Comparison of ENCODE assay signal across 10 mouse cellular contexts in the genomic region with DNA sequence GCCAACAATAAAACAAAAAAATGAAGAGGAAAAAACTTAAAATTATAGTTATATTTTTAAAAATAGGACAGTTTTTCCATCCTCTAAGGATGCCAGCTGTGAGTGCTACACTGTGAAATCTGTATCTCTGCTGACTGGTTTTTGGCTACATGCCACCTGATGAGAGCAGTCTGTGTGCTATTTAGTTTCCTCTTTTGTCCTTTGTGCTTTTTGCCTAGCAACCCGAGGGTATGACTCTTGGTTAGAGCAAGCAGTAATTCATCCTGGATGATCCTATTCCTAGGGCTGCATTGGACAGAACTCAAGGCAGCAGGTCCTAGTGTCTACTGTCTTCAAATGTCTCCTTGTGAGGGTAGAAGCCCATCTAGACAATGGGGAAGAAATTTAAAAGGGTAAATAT.
DNase-seq lines count a peak whose midpoint lies in the region; ATAC-seq lines count a peak whose summit lies in the region.
"Had no signal": no experiment of that assay in that cellular context is flagged by ENCODE, and none has a peak within 500 bp of the region (broad histone marks: within the 10 kb centered on the region; RNA-seq: fewer than 3 reads in every experiment).

No protein-coding gene starts in this region.

- no peak overlapping the region for H3K27ac ChIP-seq in hindbrain, embryonic 16.5 days (ENCODE audit: low read depth, low read length)
- H3K27ac ChIP-seq in midbrain, embryonic 16.5 days (ENCODE audit: low read length) = no peak overlapping the region

- no peak overlapping the region for H3K9ac ChIP-seq in hindbrain, embryonic 16.5 days (ENCODE audit: low read depth, low read length)
- no peak overlapping the region for H3K9ac ChIP-seq in midbrain, embryonic 16.5 days (ENCODE audit: low read depth, low read length)

- no peak overlapping the region for H3K4me3 ChIP-seq in hindbrain, embryonic 16.5 days (ENCODE audit: low read length)
- no peak overlapping the region for H3K4me3 ChIP-seq in midbrain, embryonic 16.5 days (ENCODE audit: low read depth, low read length)

- ATAC-seq in hindbrain, embryonic 16.5 days = peak; percentile 94
- peak; percentile 86 for ATAC-seq in midbrain, embryonic 16.5 days
- ATAC-seq in inflammation-experienced regulatory T-cells, adult 6 months = no peak

- no peak overlapping the region for H3K4me2 ChIP-seq in hindbrain, embryonic 16.5 days (ENCODE audit: low read length)
- H3K4me2 ChIP-seq in midbrain, embryonic 16.5 days (ENCODE audit: low read length) = no peak overlapping the region

- no peaks in the 10 kb centered on the region for H3K9me3 ChIP-seq in hindbrain, embryonic 16.5 days (ENCODE audit: control insufficient read depth, low read length)
- no peaks in the 10 kb centered on the region for H3K9me3 ChIP-seq in midbrain, embryonic 16.5 days (replicated peaks; ENCODE audit: control insufficient read depth, low read length, poor library complexity, severe bottlenecking)

- WGBS in hindbrain, embryonic 16.5 days = 6% methylated on average over 1 of the region's 1 CpGs
- 3% methylated on average over 1 of the region's 1 CpGs for WGBS in midbrain, embryonic 16.5 days

- no peaks in the 10 kb centered on the region for H3K4me1 ChIP-seq in hindbrain, embryonic 16.5 days (ENCODE audit: control insufficient read depth, insufficient read depth, low read depth, low read length)
- H3K4me1 ChIP-seq in midbrain, embryonic 16.5 days (ENCODE audit: control insufficient read depth, insufficient read depth, low read length) = no peaks in the 10 kb centered on the region

- H3K36me3 ChIP-seq in hindbrain, embryonic 16.5 days (ENCODE audit: control insufficient read depth, insufficient read depth, low read length) = no peaks in the 10 kb centered on the region
- H3K36me3 ChIP-seq in midbrain, embryonic 16.5 days (ENCODE audit: control insufficient read depth, insufficient read depth, low read length) = no peaks in the 10 kb centered on the region

- no peaks in the 10 kb centered on the region for H3K27me3 ChIP-seq in hindbrain, embryonic 16.5 days (replicated peaks; ENCODE audit: control insufficient read depth, insufficient read depth, low read length)
- H3K27me3 ChIP-seq in midbrain, embryonic 16.5 days (ENCODE audit: control insufficient read depth, insufficient read depth, low read depth, low read length) = no peaks in the 10 kb centered on the region
- H3K27me3 ChIP-seq: CH12.LX had no signal

- peak; percentile 18 for DNase-seq in embryo, embryonic 10 days (ENCODE audit: low spot score)
- DNase-seq in embryo, embryonic 9.5 days (ENCODE audit: extremely low spot score) = no peak
- peak; percentile 92 for DNase-seq in brain, adult 2 months (ENCODE audit: low read depth, low spot score)
- DNase-seq in thymus, postnatal 4 days = no peak
- DNase-seq in liver = no peak
- DNase-seq: lung, adult 18-20 months had no signal

Comparison
In these comparisons a context has a peak if more than half of its experiments do, and no peak if none do; other contexts are left out.
1. DNase-seq: peak in embryo, embryonic 10 days (single experiment) and brain, adult 2 months (single experiment); none in embryo, embryonic 9.5 days (single experiment), thymus, postnatal 4 days (single experiment) and liver (single experiment).